Mouse (Mus musculus) macrophage (primary cell): ENCODE measurements around the gene Ctbp2. TPM values are rescaled to one million over a fixed set of nuclear protein-coding genes. Genes with fewer than 3 reads are reported as not detected.

Experiments used
- H3K27ac ChIP-seq: fragments of 350-480 bp; formaldehyde crosslinking; 2 replicates; pipeline ENCODE4 v1.9.0; 2021
- H3K36me3 ChIP-seq: fragments of 350-480 bp; formaldehyde crosslinking; 2 replicates; pipeline ENCODE4 v1.9.0; 2021; ENCODE audit errors: inconsistent target
- H3K4me3 ChIP-seq: fragments of 350-480 bp; formaldehyde crosslinking; 2 replicates; pipeline ENCODE4 v1.9.0; 2021; ENCODE audit errors: inconsistent target
- H3K79me2 ChIP-seq: fragments of 350-480 bp; formaldehyde crosslinking; 2 replicates; pipeline ENCODE4 v1.9.0; 2021; ENCODE audit errors: inconsistent target
- WGBS: methylation state at CpG from one replicate; pipeline ENCODE4 v1.1.7; 2026; ENCODE audit warnings: inconsistent platforms; ENCODE audit not compliant: missing documents; 5-methylcytosine and 5-hydroxymethylcytosine counted together
- polyA plus RNA-seq: library from polyadenylated mRNA; stranded (reverse); fragments of 250-400 nt; gene quantifications from 3 replicates; pipeline ENCODE4 v1.2.4, GENCODE M21; 2018; ENCODE audit warnings: inconsistent platforms

Ctbp2 gene
- polyA plus RNA-seq, 1 experiment from 2014 or later, result 34.1 TPM

GRCm38 (mm10) chr7:133124701-133125485, 739 bp upstream of the Ctbp2 start:
- Histone ChIP-seq H3K79me2 (peaks cover 17% of the 10 kb centered on the region), H3K36me3 (no peaks in the 10 kb centered on the region), H3K27ac (peak overlapping the region; percentile 76), H3K4me3 (peak overlapping the region; percentile 48)
- 58% methylated on average over 33 of the region's 34 CpGs for WGBS

- H3K4me3 ChIP-seq, result peak within 1 kb of the TSS; percentile 43
- H3K27ac ChIP-seq, result peak within 1 kb of the TSS; percentile 68
- H3K36me3 ChIP-seq, result no peaks in the 10 kb centered on the region
- peaks cover 32% of the 10 kb centered on the region for H3K79me2 ChIP-seq
- 3% methylated on average over 36 of the region's 53 CpGs for WGBS
Observed at GRCm38 (mm10) chr7:133123244-133123998, 733 bp downstream of the Ctbp2 start, which contains the start of gene Fgfr2. TSS of gene Fgfr2 (minus strand) at chr7:133123350.

GRCm38 (mm10) chr7:133122379-133123243, 1.5 kb downstream of the Ctbp2 start:
- WGBS, result under 1% methylated on average over 100 of the region's 102 CpGs
- H3K27ac ChIP-seq, result peak overlapping the region; percentile 46
- peaks cover 40% of the 10 kb centered on the region for H3K79me2 ChIP-seq
- H3K4me3 ChIP-seq, result peak overlapping the region; percentile 43
- no peaks in the 10 kb centered on the region for H3K36me3 ChIP-seq

GRCm38 (mm10) chr7:133121661-133122378, 2.3 kb downstream of the Ctbp2 start:
- H3K27ac ChIP-seq, result peak overlapping the region; percentile 36
- H3K4me3 ChIP-seq, result peak overlapping the region; percentile 49
- WGBS, result 2% methylated on average over 83 of the region's 94 CpGs
- no peaks in the 10 kb centered on the region for H3K36me3 ChIP-seq
- H3K79me2 ChIP-seq, result peaks cover 48% of the 10 kb centered on the region

- Histone ChIP-seq H3K27ac (peak overlapping the region; percentile 36), H3K4me3 (peak overlapping the region; percentile 49), H3K36me3 (no peaks in the 10 kb centered on the region), H3K79me2 (peaks cover 54% of the 10 kb centered on the region)
- 26% methylated on average over 14 of the region's 14 CpGs for WGBS
Observed at GRCm38 (mm10) chr7:133121080-133121607, 3.0 kb downstream of the Ctbp2 start.

GRCm38 (mm10) chr7:133120221-133120751, 3.9 kb downstream of the Ctbp2 start:
- H3K4me3 ChIP-seq, result no peak overlapping the region
- H3K27ac ChIP-seq, result no peak overlapping the region
- H3K79me2 ChIP-seq, result peaks cover 63% of the 10 kb centered on the region
- no peaks in the 10 kb centered on the region for H3K36me3 ChIP-seq
- WGBS, result 89% methylated on average over 15 of the region's 15 CpGs

- 100% methylated on average over 2 of the region's 2 CpGs for WGBS
- peaks cover 88% of the 10 kb centered on the region for H3K79me2 ChIP-seq
- no peak overlapping the region for H3K4me3 ChIP-seq
- no peak overlapping the region for H3K27ac ChIP-seq
- H3K36me3 ChIP-seq, result no peaks in the 10 kb centered on the region
Observed at GRCm38 (mm10) chr7:133117815-133118214, 6.3 kb downstream of the Ctbp2 start.

- Histone ChIP-seq H3K4me3 (no peak overlapping the region), H3K36me3 (no peaks in the 10 kb centered on the region), H3K27ac (no peak overlapping the region), H3K79me2 (peaks cover 100% of the 10 kb centered on the region)
Observed at GRCm38 (mm10) chr7:133116542-133116941, 7.6 kb downstream of the Ctbp2 start.

- H3K79me2 ChIP-seq, result peaks cover 100% of the 10 kb centered on the region
- H3K4me3 ChIP-seq, result peak overlapping the region; percentile 34
- 23% methylated on average over 15 of the region's 15 CpGs for WGBS
- peak overlapping the region; percentile 28; the same call in 1 of the 2 replicates for H3K27ac ChIP-seq
- no peaks in the 10 kb centered on the region for H3K36me3 ChIP-seq
Observed at GRCm38 (mm10) chr7:133115886-133116285, 8.3 kb downstream of the Ctbp2 start.

- H3K4me3 ChIP-seq, result peak overlapping the region; percentile 34
- H3K36me3 ChIP-seq, result no peaks in the 10 kb centered on the region
- peaks cover 100% of the 10 kb centered on the region for H3K79me2 ChIP-seq
- peak overlapping the region; percentile 28; the same call in 1 of the 2 replicates for H3K27ac ChIP-seq
- WGBS, result 17% methylated on average over 20 of the region's 20 CpGs
Observed at GRCm38 (mm10) chr7:133114847-133115470, 9.2 kb downstream of the Ctbp2 start.

- Histone ChIP-seq H3K4me3 (no peak overlapping the region), H3K27ac (no peak overlapping the region), H3K79me2 (peaks cover 100% of the 10 kb centered on the region), H3K36me3 (no peaks in the 10 kb centered on the region)
- 94% methylated on average over 8 of the region's 8 CpGs for WGBS
Observed at GRCm38 (mm10) chr7:133113185-133113895, 10.8 kb downstream of the Ctbp2 start.

GRCm38 (mm10) chr7:133112351-133112831, 11.8 kb downstream of the Ctbp2 start:
- Histone ChIP-seq H3K36me3 (no peaks in the 10 kb centered on the region), H3K4me3 (no peak overlapping the region), H3K27ac (no peak overlapping the region), H3K79me2 (peaks cover 100% of the 10 kb centered on the region)
- 95% methylated on average over 6 of the region's 6 CpGs for WGBS
